Mouse (Mus musculus) bone marrow macrophage, adult 2 months (primary cell): ENCODE data around the gene Pmp22.

ENCODE experiments used
- CTCF ChIP-seq: IDR thresholded peaks from 2 replicates; pipeline ENCODE4 v1.5.1; 2012; ENCODE audit warnings: low read depth, mild to moderate bottlenecking, low read length, moderate library complexity
- POLR2A ChIP-seq: IDR thresholded peaks from 2 replicates; pipeline ENCODE4 v1.6.1; 2012; ENCODE audit warnings: mild to moderate bottlenecking, low read depth, low read length, borderline replicate concordance

- TF ChIP-seq POLR2A: no peak
- TF ChIP-seq CTCF: no peak
Measured at GRCm38 (mm10) chr11:63117266-63117665, 11.5 kb upstream of the Pmp22 start.
